Comparison of ENCODE assay signal across 8 mouse cellular contexts in genomic region chr2:31258609-31259366, GRCm38 (mm10). TPM values are rescaled to one million over a fixed set of nuclear protein-coding genes. Genes with fewer than 3 reads are reported as not detected.
DNase-seq lines count a peak whose midpoint lies in the region; ATAC-seq lines count a peak whose summit lies in the region.

No protein-coding gene starts in this region.

- ATAC-seq in hindbrain, embryonic 13.5 days (ENCODE audit: low FRiP score) = no peak

- H3K4me3 ChIP-seq in hindbrain, embryonic 13.5 days = peak overlapping the region; percentile 37

- WGBS in hindbrain, embryonic 13.5 days = 11% methylated on average over 22 of the region's 22 CpGs

- H3K9ac ChIP-seq in hindbrain, embryonic 13.5 days = peak overlapping the region; percentile 65

- DNase-seq in NIH3T3 (ENCODE audit: low read depth) = peak; percentile 89
- peak; percentile 93 for DNase-seq in cerebellum, adult 9-10 months
- DNase-seq in frontal cortex, postnatal 36 days (ENCODE audit: low spot score in 2 of 2) = peak; percentile 75 to 85
- peak; percentile 74 to 80 for DNase-seq in layer of hippocampus, postnatal 36 days
- peak; percentile 69 for DNase-seq in lung, postnatal 14 days
- DNase-seq in ovary, postnatal 36 days (ENCODE audit: low spot score) = peak; percentile 75
- DNase-seq in thymus, postnatal 36 days = peak; percentile 61 to 67

- peaks cover 84% of the 10 kb centered on the region for H3K4me1 ChIP-seq in hindbrain, embryonic 13.5 days (replicated peaks)

- peak overlapping the region; percentile 65 for H3K4me2 ChIP-seq in hindbrain, embryonic 13.5 days

- peak overlapping the region; percentile 12 for H3K27ac ChIP-seq in hindbrain, embryonic 13.5 days

- no peaks in the 10 kb centered on the region for H3K27me3 ChIP-seq in hindbrain, embryonic 13.5 days

- peaks cover 15% of the 10 kb centered on the region; the same call in 1 of the 2 replicates for H3K36me3 ChIP-seq in hindbrain, embryonic 13.5 days

- no peaks in the 10 kb centered on the region for H3K9me3 ChIP-seq in hindbrain, embryonic 13.5 days

RNA-seq across cellular contexts. Expression of gene Ncs1, which starts 13.2 kb away (rescaled TPM):
- 144 and 150 TPM in 2 replicates for polyA plus RNA-seq in hindbrain, embryonic 13.5 days (2015; fragmentation: Nextera tagmentation; extraction: Ambion mirVana)
- total RNA-seq in layer of hippocampus, postnatal 36 days (2021) = 100 to 1,000 TPM; 291 to 311 TPM

RNA-seq across cellular contexts. Expression of gene Hmcn2, which starts 55.4 kb away (rescaled TPM):
- 0.12 and 0.19 TPM in 2 replicates for polyA plus RNA-seq in hindbrain, embryonic 13.5 days (2015; fragmentation: Nextera tagmentation; extraction: Ambion mirVana)
- under 1 TPM; 0.23 to 0.35 TPM for total RNA-seq in layer of hippocampus, postnatal 36 days (2021)
